In the genomic region with DNA sequence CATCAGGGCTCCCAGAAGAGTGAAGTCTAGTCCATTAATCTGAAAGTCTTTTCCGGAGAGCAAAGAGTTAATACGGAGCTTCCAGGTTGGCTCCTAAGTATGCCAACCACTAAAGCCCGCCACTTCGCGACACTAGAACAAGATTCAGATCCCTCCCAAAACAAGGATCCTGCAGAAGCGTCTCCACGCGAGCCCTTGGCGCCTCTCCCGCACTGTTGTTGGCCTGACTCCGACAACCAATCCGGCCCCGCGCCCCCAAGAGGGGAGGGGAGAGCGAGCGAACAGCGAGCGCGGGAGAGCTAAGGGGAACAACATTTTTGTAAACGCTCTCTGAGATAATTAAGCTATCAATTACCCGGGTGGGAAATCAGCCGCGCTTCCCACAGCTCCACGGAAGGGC, we compare ENCODE assay signal across 8 mouse cellular contexts. TPM values are rescaled to one million over a fixed set of nuclear protein-coding genes. Genes with fewer than 3 reads are reported as not detected.
DNase-seq lines count a peak whose midpoint lies in the region; ATAC-seq and TF ChIP-seq lines count a peak whose summit lies in the region.

No protein-coding gene starts in this region.

- H3K36me3 ChIP-seq in forebrain, embryonic 14.5 days (ENCODE audit: control insufficient read depth, insufficient read depth, low read length), result no peaks in the 10 kb centered on the region
- no peaks in the 10 kb centered on the region for H3K36me3 ChIP-seq in intestine, embryonic 16.5 days (ENCODE audit: control insufficient read depth, insufficient read depth, low read length)
- H3K36me3 ChIP-seq in liver, embryonic 13.5 days, result no peaks in the 10 kb centered on the region
- no peaks in the 10 kb centered on the region for H3K36me3 ChIP-seq in thymus, adult 2 months (ENCODE audit: control insufficient read depth, insufficient read depth, low read length)

- H3K27ac ChIP-seq in forebrain, embryonic 14.5 days (ENCODE audit: low read depth, low read length), result no peak overlapping the region
- H3K27ac ChIP-seq in intestine, embryonic 16.5 days (ENCODE audit: low read length), result no peak overlapping the region
- no peak overlapping the region for H3K27ac ChIP-seq in liver, embryonic 13.5 days
- no peak overlapping the region for H3K27ac ChIP-seq in thymus, adult 2 months (ENCODE audit: control insufficient read depth, insufficient read depth, low read length)

- TF ChIP-seq POLR2A in thymus, adult 2 months (IDR thresholded peaks at IDR 0.05; ENCODE audit: control insufficient read depth, extremely low read depth, insufficient read depth, low read length, poor library complexity), result no peak

- H3K4me1 ChIP-seq in forebrain, embryonic 14.5 days (ENCODE audit: control insufficient read depth, insufficient read depth, low read length), result peaks cover 19% of the 10 kb centered on the region
- H3K4me1 ChIP-seq in intestine, embryonic 16.5 days (ENCODE audit: control insufficient read depth, insufficient read depth, low read length), result 0 out of 2 replicates have a peak, but pooled peaks cover 5% of the 10 kb centered on the region
- H3K4me1 ChIP-seq in liver, embryonic 13.5 days (replicated peaks), result no peaks in the 10 kb centered on the region
- H3K4me1 ChIP-seq in thymus, adult 2 months (replicated peaks; ENCODE audit: control insufficient read depth, insufficient read depth, low read length), result no peaks in the 10 kb centered on the region

- ATAC-seq in forebrain, embryonic 14.5 days, result 0 out of 2 replicates have a peak, but pooled peaks have one; percentile 10
- ATAC-seq in intestine, embryonic 16.5 days, result no peak
- no peak for ATAC-seq in liver, embryonic 13.5 days (ENCODE audit: low read depth)

- H3K9ac ChIP-seq in forebrain, embryonic 14.5 days (ENCODE audit: low read length), result peak overlapping the region; percentile 85
- peak overlapping the region; percentile 31; the same call in 1 of the 2 replicates for H3K9ac ChIP-seq in intestine, embryonic 16.5 days (ENCODE audit: low read depth, low read length)
- H3K9ac ChIP-seq in liver, embryonic 13.5 days, result no peak overlapping the region

- no peak for TF ChIP-seq CTCF in thymus, adult 2 months (IDR thresholded peaks at IDR 0.05; ENCODE audit: borderline replicate concordance, control insufficient read depth, extremely low read depth, insufficient read depth, low read length, poor library complexity)

- WGBS in forebrain, embryonic 14.5 days, result under 1% methylated on average over 24 of the region's 24 CpGs
- WGBS in intestine, embryonic 16.5 days, result under 1% methylated on average over 24 of the region's 24 CpGs
- WGBS in liver, embryonic 13.5 days (ENCODE audit: insufficient replicate concordance), result 3% methylated on average over 24 of the region's 24 CpGs
- 4% methylated on average over 24 of the region's 24 CpGs for WGBS in thymus, adult 2 months

- no peaks in the 10 kb centered on the region for H3K9me3 ChIP-seq in forebrain, embryonic 14.5 days (replicated peaks; ENCODE audit: control insufficient read depth, low read length)
- no peaks in the 10 kb centered on the region for H3K9me3 ChIP-seq in intestine, embryonic 16.5 days (ENCODE audit: control insufficient read depth, low read length)
- H3K9me3 ChIP-seq in liver, embryonic 13.5 days (replicated peaks), result no peaks in the 10 kb centered on the region

- H3K4me3 ChIP-seq in forebrain, embryonic 14.5 days (ENCODE audit: low read depth, low read length), result peak overlapping the region; percentile 80
- peak overlapping the region; percentile 73 for H3K4me3 ChIP-seq in intestine, embryonic 16.5 days (ENCODE audit: low read length)
- H3K4me3 ChIP-seq in liver, embryonic 13.5 days (replicated peaks), result peak overlapping the region; percentile 51; the same call in 1 of the 2 replicates
- H3K4me3 ChIP-seq in thymus, adult 2 months (ENCODE audit: control insufficient read depth, insufficient read depth, low read length), result no peak overlapping the region

- H3K27me3 ChIP-seq in forebrain, embryonic 14.5 days (replicated peaks; ENCODE audit: control insufficient read depth, insufficient read depth, low read length), result 0 out of 2 replicates have a peak, but pooled peaks cover 4% of the 10 kb centered on the region
- H3K27me3 ChIP-seq in intestine, embryonic 16.5 days (replicated peaks; ENCODE audit: control insufficient read depth, insufficient read depth, low read length), result peaks cover 37% of the 10 kb centered on the region
- peaks cover 52% of the 10 kb centered on the region for H3K27me3 ChIP-seq in liver, embryonic 13.5 days
- peaks cover 5% of the 10 kb centered on the region for H3K27me3 ChIP-seq in thymus, adult 2 months (ENCODE audit: control insufficient read depth, insufficient read depth, low read length)

- peak overlapping the region; percentile 95 for H3K4me2 ChIP-seq in forebrain, embryonic 14.5 days (ENCODE audit: low read length)
- peak overlapping the region; percentile 95 for H3K4me2 ChIP-seq in intestine, embryonic 16.5 days (ENCODE audit: low read depth, low read length)
- H3K4me2 ChIP-seq in liver, embryonic 13.5 days, result peak overlapping the region; percentile 65

- peak; percentile 4 to 43 for DNase-seq in adrenal gland, adult (ENCODE audit: inconsistent age in 2 of 2, low spot score in 1 of 2)
- DNase-seq in adrenal gland, postnatal 4 days (ENCODE audit: low spot score in 2 of 2), result no peak
- peak; percentile 81 for DNase-seq in cerebellum, adult 11 months
- peak; percentile 72 for DNase-seq in forebrain, embryonic 14.5 days (ENCODE audit: low spot score)
- DNase-seq in liver, embryonic 13.5 days, result no peak
- peak; percentile 75 for DNase-seq in retina, postnatal 1 day
- no peak for DNase-seq in thymus, adult 2 months

RNA-seq across cellular contexts. Expression of a gene that starts 1.8 kb away (rescaled TPM):
- total RNA-seq in adrenal gland, postnatal 4 days (2021), result 1 to 10 TPM; 4.4 to 4.6 TPM
- 0.42 and 0.49 TPM in 2 replicates for polyA plus RNA-seq in forebrain, embryonic 14.5 days (2014; fragmentation: Nextera tagmentation; extraction: Ambion mirVana)
- polyA plus RNA-seq in intestine, embryonic 16.5 days (2015; fragmentation: Nextera tagmentation; extraction: Ambion mirVana), result 0.17 and 0.20 TPM in 2 replicates
- polyA plus RNA-seq in liver, embryonic 13.5 days (2015; fragmentation: Nextera tagmentation; extraction: Ambion mirVana), result 0.03 and 0.06 TPM in 2 replicates
- polyA plus RNA-seq in thymus, adult 2 months (2012; rRNA removed), result 0.38 and 0.65 TPM in 2 replicates

Comparison
In these comparisons a context has a peak if more than half of its experiments do, and no peak if none do; other contexts are left out.
1. DNase-seq: peak in adrenal gland, adult (2 of 2), cerebellum, adult 11 months (single experiment), forebrain, embryonic 14.5 days (single experiment) and retina, postnatal 1 day (single experiment); none in adrenal gland, postnatal 4 days (0 of 2), liver, embryonic 13.5 days (single experiment) and thymus, adult 2 months (single experiment).
2. Peak in every context shown above with its lines, with median percentiles within 50 percentile points of each other: H3K4me2 ChIP-seq.